Mouse (Mus musculus): ENCODE measurements at regions not wholly inside any gene's neighbourhood (a gene's known extent, or its start where the extent isn't known, plus 50 kb on each side); places are given as distances from the start of the nearest gene placed in this dataset.

DNA sequence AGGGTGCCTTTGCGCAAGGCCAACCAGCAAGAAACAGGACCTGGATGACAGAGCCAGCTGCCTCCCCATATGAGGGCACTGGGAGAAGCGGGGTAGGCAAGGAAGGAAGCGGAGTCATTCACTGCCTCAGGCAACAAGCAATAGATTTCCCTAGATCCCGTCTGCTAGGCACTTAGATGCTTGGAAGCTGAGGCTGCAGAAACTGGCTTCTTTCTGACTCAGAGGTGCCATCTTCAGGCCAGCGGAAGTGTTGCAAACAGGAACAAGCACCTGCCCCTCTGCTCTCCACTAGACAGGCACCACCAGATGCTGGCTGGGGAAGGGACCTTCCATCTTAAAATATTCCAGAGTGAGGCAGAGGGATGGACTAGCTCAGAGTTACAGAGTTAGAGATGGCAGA, 188.0 kb downstream of the 4933412E24Rik start:
- no peak overlapping the region; the same call in 1 of the 2 replicates for H3K27ac ChIP-seq (ENCODE audit: low read depth)
- peak; percentile 48 for ATAC-seq
- no peak overlapping the region for H3K9ac ChIP-seq (replicated peaks)
- H3K9me3 ChIP-seq (ENCODE audit: low read length) = no peaks in the 10 kb centered on the region
- H3K36me3 ChIP-seq (replicated peaks; ENCODE audit: insufficient read depth, low read length) = no peaks in the 10 kb centered on the region
- H3K4me2 ChIP-seq (ENCODE audit: low read depth, low read length) = peak overlapping the region; percentile 38
- peak; percentile 74 for DNase-seq
- 20% methylated on average over 5 of the region's 5 CpGs for WGBS (ENCODE audit: insufficient replicate concordance)
- H3K27me3 ChIP-seq (ENCODE audit: insufficient read depth, low read length) = no peaks in the 10 kb centered on the region
- H3K4me3 ChIP-seq (ENCODE audit: low read depth, low read length) = no peak overlapping the region
- peaks cover 10% of the 10 kb centered on the region for H3K4me1 ChIP-seq (ENCODE audit: insufficient read depth)
- no peak for TF ChIP-seq EP300 (IDR thresholded peaks at IDR 0.05; ENCODE audit: low read depth)
- peak; percentile 86 for TF ChIP-seq CTCF (IDR thresholded peaks at IDR 0.05; ENCODE audit: low read depth)

GRCm38 (mm10) chr15:59826164-59826950, 190.1 kb downstream of the 4933412E24Rik start:
- Histone ChIP-seq H3K4me2 (ENCODE audit: low read depth, low read length) (no peak overlapping the region), H3K27ac (ENCODE audit: low read depth) (no peak overlapping the region), H3K36me3 (replicated peaks; ENCODE audit: insufficient read depth, low read length) (no peaks in the 10 kb centered on the region), H3K4me3 (ENCODE audit: low read depth, low read length) (no peak overlapping the region), H3K27me3 (ENCODE audit: insufficient read depth, low read length) (no peaks in the 10 kb centered on the region), H3K4me1 (ENCODE audit: insufficient read depth) (peaks cover 19% of the 10 kb centered on the region), H3K9ac (replicated peaks) (no peak overlapping the region), H3K9me3 (ENCODE audit: low read length) (no peaks in the 10 kb centered on the region)
- WGBS (ENCODE audit: insufficient replicate concordance) = 73% methylated on average over 14 of the region's 14 CpGs
- ATAC-seq = no peak
- no peak for DNase-seq
- TF ChIP-seq EP300 (IDR thresholded peaks at IDR 0.05; ENCODE audit: low read depth) = no peak
- no peak for TF ChIP-seq CTCF (IDR thresholded peaks at IDR 0.05; ENCODE audit: low read depth)

DNA sequence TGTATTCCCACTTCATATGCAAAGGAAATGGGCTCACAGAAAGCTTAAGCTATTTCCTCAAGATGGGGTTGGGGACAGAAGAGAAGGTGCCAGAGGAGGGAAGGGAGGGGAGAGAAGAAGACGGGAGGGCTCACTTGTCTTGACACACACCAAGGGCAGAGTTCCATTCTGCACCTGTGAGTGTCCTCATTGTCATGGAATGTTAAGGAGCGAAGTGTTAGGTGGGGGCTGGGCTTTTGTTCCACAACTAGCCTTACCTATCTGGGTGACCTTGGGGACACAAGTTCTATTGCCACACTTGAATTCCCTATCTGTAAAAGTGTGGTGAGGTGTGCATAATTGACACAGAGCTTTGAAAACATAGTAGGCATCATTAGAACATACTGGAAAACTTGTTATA, 192.5 kb downstream of the 4933412E24Rik start:
- Histone ChIP-seq H3K4me3 (ENCODE audit: low read depth, low read length) (no peak overlapping the region), H3K27me3 (ENCODE audit: insufficient read depth, low read length) (no peaks in the 10 kb centered on the region), H3K36me3 (replicated peaks; ENCODE audit: insufficient read depth, low read length) (no peaks in the 10 kb centered on the region), H3K4me1 (ENCODE audit: insufficient read depth) (peaks cover 17% of the 10 kb centered on the region), H3K27ac (ENCODE audit: low read depth) (no peak overlapping the region), H3K4me2 (ENCODE audit: low read depth, low read length) (no peak overlapping the region), H3K9ac (replicated peaks) (no peak overlapping the region), H3K9me3 (ENCODE audit: low read length) (no peaks in the 10 kb centered on the region)
- DNase-seq = no peak
- WGBS (ENCODE audit: insufficient replicate concordance) = 71% methylated on average over 2 of the region's 2 CpGs
- no peak for ATAC-seq
- TF ChIP-seq EP300 (IDR thresholded peaks at IDR 0.05; ENCODE audit: low read depth) (no peak), CTCF (IDR thresholded peaks at IDR 0.05; ENCODE audit: low read depth) (no peak)

DNA sequence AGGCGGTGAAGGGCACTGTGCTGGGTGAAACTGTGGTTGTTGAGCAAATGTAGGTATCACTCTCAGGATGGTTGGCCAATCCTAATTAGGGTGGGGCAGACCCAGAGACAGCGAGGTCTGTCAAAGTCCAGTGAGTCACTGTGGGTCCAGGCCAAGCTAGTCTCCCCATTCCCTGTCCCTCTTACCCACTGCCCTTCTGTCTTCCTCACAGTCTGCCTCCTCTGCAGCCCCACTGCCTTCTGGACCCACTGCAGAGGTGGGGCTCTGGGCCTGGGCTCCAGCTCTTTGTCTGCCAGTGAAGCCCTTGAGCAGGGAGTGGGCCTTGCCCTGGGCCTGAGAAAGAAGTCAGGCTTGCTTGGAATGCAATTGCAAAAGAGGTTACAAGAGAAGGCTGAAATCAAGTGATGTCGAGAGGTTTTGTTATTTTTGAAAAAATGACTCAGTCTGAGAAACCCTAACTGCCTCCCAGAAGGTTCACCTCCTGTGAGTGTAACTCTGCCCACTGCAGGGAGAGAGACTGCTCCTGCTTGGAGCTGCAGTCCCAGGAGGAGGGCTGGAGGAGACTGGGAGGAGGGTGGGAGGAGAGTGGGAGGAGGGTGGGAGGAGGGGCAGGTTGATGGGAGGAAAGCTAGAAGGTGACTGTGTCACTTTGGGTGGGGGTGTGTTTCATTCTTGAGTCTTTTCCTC, 193.3 kb downstream of the 4933412E24Rik start:
- TF ChIP-seq EP300 (IDR thresholded peaks at IDR 0.05; ENCODE audit: low read depth) (0 out of 2 replicates have a peak, but pooled peaks have one; percentile 17), CTCF (IDR thresholded peaks at IDR 0.05; ENCODE audit: low read depth) (no peak)
- Histone ChIP-seq H3K9ac (replicated peaks) (no peak overlapping the region), H3K9me3 (ENCODE audit: low read length) (no peaks in the 10 kb centered on the region), H3K36me3 (replicated peaks; ENCODE audit: insufficient read depth, low read length) (no peaks in the 10 kb centered on the region), H3K4me1 (ENCODE audit: insufficient read depth) (peaks cover 11% of the 10 kb centered on the region), H3K4me3 (ENCODE audit: low read depth, low read length) (no peak overlapping the region), H3K27me3 (ENCODE audit: insufficient read depth, low read length) (no peaks in the 10 kb centered on the region), H3K4me2 (ENCODE audit: low read depth, low read length) (no peak overlapping the region), H3K27ac (ENCODE audit: low read depth) (no peak overlapping the region)
- DNase-seq (no peak), ATAC-seq (peak; percentile 83)
- 60% methylated on average over 3 of the region's 3 CpGs for WGBS (ENCODE audit: insufficient replicate concordance)

GRCm38 (mm10) chr15:59820317-59820716, 196.1 kb downstream of the 4933412E24Rik start:
- Histone ChIP-seq H3K9ac (replicated peaks) (no peak overlapping the region), H3K27me3 (ENCODE audit: insufficient read depth, low read length) (no peaks in the 10 kb centered on the region), H3K27ac (ENCODE audit: low read depth) (no peak overlapping the region), H3K4me1 (ENCODE audit: insufficient read depth) (peaks cover 9% of the 10 kb centered on the region), H3K4me3 (ENCODE audit: low read depth, low read length) (no peak overlapping the region), H3K9me3 (ENCODE audit: low read length) (no peaks in the 10 kb centered on the region), H3K4me2 (ENCODE audit: low read depth, low read length) (no peak overlapping the region), H3K36me3 (replicated peaks; ENCODE audit: insufficient read depth, low read length) (no peaks in the 10 kb centered on the region)
- DNase-seq (no peak), ATAC-seq (no peak)
- 68% methylated on average over 10 of the region's 10 CpGs for WGBS (ENCODE audit: insufficient replicate concordance)
- TF ChIP-seq EP300 (IDR thresholded peaks at IDR 0.05; ENCODE audit: low read depth) = no peak
- peak; percentile 41 for TF ChIP-seq CTCF (IDR thresholded peaks at IDR 0.05; ENCODE audit: low read depth)

DNA sequence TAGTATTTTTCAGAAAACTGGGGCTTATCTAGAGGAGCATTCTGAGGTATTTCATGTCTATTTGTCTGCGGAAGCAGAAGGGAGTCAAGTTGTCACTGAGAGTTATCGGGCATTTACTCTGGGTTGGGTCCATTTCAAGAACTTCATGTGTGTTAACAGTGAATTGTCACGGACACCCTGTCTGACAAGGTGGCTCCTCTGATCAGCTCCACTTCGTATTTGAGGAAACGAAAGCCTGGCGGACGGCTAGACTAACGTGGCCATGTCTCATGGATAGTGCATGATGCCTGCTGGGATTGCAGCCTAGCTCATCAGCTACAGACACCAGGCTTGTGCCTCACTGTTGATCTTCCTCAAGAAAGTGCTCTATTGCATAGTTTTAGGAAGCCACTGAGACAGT, 200.4 kb downstream of the 4933412E24Rik start:
- Histone ChIP-seq H3K4me2 (ENCODE audit: low read depth, low read length) (no peak overlapping the region), H3K27ac (ENCODE audit: low read depth) (no peak overlapping the region), H3K27me3 (ENCODE audit: insufficient read depth, low read length) (no peaks in the 10 kb centered on the region), H3K9me3 (ENCODE audit: low read length) (no peaks in the 10 kb centered on the region), H3K36me3 (replicated peaks; ENCODE audit: insufficient read depth, low read length) (no peaks in the 10 kb centered on the region), H3K9ac (replicated peaks) (no peak overlapping the region), H3K4me1 (ENCODE audit: insufficient read depth) (peaks cover 8% of the 10 kb centered on the region), H3K4me3 (ENCODE audit: low read depth, low read length) (no peak overlapping the region)
- 83% methylated on average over 8 of the region's 8 CpGs for WGBS (ENCODE audit: insufficient replicate concordance)
- ATAC-seq (no peak), DNase-seq (no peak)
- TF ChIP-seq EP300 (IDR thresholded peaks at IDR 0.05; ENCODE audit: low read depth) = no peak
- TF ChIP-seq CTCF (IDR thresholded peaks at IDR 0.05; ENCODE audit: low read depth) = no peak

Data from liver, postnatal 0 days (tissue).